Mouse (Mus musculus): ENCODE measurements around the gene Nfatc2. TPM values are rescaled to one million over a fixed set of nuclear protein-coding genes. Genes with fewer than 3 reads are reported as not detected.

Gene Nfatc2
- 10 to 100 TPM; 18.6 to 20.5 TPM for total RNA-seq (2021)
- long read RNA-seq, transcript Nfatc2-203 (7 exons, 2,727 nt), result major isoform, 10 of 16 reads
- long read RNA-seq, partial matches to known transcripts, result 2 of 16 reads
- long read RNA-seq, other reads (novel, unspliced or antisense), result 3 of 16 reads

DNA sequence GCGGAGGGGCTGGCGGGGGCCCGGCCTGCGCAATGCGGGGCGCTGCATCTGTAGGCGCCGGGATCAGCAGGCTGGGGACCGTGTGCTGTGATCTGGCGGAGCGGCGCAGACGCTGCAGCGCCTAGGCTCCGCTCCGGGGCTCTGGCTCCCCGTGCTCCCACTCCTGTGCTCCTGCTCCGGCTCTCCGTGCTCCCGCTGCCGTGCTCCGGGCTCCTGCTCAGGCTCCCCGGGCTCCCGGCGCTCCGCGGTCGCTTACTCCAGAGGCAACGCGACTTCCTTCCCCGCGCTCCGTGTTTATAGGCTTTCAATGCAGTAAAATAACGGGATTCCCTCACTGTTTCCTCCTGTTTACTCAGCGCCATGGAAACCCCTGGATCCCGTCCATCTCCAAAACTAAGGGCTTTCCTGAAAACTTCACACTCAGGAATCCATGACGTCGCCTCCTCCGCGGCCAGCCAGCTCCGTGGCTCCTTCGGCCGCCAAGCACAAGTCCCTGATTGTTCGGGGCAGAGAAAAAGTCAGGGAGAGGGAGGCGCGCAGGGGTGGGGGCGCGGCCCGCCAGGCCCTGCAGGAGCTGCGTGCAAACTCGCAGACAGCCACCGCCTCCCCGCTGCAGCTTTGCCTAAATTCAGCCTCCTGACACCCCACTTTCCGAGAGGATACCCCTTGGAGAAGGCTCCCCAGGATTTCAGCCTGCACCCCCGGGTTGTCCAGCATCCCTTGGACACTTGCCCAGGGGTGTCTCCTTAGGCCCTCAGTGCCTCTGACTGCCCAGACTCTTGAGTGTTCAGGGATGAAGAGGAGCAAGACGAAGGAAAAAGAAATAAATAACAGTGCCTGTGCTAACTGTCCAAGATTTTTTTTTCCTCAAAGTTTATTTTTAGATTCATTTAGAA is at the start of gene Nfatc2:
Nfatc2 (minus strand) TSS at position 167 of the 896 bp plus-strand sequence.
- peak; percentile 78 to 83 for DNase-seq (ENCODE audit: low spot score in 2 of 2)

DNA sequence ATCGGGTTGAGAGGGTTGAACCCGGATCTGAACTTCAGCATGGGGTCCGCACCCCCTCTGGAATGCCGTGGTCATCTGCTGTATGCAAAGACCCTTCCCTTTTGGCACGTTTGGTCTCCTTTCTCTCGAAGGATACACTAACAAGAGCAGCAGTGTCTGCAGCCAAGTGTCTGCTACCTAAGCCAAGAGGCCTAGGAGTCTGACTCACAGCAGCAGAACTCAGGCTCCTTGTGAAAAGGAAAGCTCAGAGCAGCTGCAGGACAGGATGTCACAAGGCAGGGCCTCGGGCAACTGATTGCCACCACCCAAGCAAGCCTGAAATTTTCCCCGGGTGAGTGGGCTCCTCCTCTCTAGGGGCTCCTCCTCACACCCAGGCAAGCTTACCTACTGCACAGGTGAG is 46.7 kb upstream of the Nfatc2 start:
- no peak for DNase-seq (ENCODE audit: low spot score in 2 of 2)

DNA sequence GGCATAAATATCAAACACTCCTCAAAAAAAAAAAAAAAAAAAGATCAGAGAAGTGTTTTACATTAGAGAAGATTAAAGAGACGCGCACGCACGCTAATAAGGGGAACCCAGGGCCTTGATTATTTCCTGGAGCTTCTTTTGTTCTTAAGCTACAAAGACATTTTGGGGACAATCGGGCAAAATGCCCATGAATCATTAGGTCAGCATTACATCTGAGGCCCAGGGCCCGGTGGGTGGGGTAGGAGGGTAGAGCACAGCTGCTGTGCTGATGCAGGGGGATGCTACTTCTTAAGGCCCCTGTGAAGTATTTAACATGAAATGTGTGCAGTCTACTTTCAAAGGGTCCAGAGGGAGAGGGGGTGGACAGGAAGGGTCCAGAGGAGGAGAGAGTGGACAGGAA is 43.4 kb upstream of the Nfatc2 start:
- DNase-seq (ENCODE audit: low spot score in 2 of 2), result no peak

DNA sequence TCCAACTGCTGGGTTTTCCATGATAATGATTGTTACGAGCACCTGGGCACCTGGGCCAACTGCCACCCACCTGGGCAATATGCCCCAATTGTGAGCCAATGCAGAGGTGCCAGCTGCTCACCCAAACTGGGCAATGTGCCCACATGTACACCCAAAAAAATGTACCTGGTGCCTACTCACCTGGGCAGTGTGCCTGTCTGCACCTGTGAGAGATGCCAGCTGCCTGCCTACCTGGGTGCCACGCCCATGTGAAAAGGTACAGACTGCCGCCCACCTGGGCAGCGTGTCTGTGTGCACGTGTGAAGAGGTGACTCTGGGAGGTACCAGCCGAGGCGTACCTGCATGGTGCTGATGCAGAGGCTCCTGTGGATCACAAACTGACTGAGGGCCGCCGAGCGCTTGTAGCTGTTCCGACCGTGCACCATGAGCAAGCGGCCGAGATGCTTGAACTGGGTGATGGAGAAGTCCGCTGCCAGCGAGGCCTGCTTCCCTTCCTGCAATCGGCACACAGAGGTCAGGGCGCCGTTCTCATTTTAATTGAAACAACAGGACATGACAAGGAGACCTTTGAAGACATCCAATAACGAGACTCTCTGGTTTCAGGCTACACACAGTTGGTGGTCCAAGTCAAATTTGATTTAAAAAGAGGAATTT is 42.2 kb upstream of the Nfatc2 start:
- DNase-seq (ENCODE audit: low spot score in 2 of 2), result no peak

DNA sequence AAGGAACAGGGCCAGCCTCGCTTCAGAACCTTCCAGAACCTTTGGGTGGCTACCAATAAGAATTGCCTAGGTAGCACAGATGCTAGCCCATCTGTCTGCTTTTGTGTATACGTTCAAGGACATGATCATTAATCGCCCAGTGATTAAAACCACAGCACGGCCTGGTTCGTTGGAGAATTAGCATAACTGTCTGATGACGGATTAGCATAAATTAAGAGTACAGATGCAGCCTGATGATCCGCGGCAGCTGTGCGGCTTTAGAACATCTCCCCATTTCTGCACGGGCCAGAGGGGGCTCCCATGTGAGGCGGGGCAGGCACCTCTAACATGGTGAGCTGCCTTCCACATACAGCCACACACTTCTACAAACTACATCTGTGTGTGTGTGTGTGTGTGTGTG is 40.7 kb upstream of the Nfatc2 start:
- DNase-seq (ENCODE audit: low spot score in 2 of 2), result no peak

DNA sequence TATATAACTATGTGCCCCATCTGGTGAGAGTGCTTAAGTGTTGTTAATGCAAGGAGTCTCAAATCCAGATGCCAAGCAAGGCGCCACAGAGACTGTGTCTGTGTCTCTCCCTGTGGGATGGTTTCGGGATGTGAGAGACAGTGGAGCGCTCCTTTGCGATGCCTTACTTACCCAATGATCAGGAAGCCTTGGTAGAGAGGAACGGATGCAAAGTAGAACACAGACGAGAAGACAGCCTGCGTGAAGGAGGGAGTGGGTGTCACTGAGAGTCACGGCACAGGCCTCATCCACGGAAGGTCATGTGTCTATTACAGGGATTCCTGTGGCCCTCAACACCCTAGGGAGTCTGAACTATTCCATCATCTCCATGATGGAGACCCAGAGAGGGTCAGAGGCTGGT is 39.0 kb upstream of the Nfatc2 start:
- no peak for DNase-seq (ENCODE audit: low spot score in 2 of 2)

DNA sequence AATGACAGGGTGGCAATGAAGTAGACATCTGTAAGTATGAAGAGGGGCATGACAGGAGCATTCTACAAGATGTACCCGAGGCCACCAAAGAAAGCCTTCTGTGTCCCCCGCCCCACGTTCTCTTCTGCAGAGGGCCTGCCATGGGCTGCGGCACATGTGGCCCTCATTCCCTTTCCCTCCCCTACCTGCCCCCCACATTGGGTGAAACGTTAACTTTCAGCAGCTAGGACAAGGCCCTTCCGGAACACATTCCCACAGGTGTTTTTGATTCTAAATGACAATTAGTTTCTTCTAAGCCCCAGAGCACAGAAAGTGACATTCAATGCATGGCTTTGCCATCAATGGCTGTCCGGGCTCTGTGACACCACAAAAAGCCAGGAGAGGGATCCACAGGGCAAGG is 33.4 kb upstream of the Nfatc2 start:
- no peak for DNase-seq (ENCODE audit: low spot score in 2 of 2)

DNA sequence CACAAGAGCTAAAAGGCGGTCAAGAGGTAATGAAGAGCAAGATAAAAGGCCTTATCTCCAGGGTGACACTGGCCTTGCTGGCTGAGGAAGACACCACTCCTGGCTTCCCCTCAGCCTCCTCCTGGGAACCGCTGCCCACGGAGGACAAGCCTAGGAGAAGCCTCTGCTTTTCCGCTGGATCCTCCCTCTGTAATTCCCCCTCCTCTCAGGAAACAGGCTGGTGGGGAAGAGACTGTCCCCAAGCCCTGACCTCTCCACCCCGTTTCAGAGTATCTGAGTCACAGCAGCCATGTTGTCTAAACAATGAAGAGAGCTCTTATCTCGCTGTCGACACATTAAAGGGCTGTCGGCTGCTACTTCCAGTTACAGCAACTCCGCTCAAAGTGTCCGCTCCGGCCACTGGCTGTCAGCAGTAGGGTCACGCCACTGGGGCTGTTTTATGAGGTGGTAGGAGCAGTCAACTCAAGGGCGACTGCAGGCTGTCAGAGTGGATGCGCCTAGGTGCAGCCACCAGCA is 31.9 kb upstream of the Nfatc2 start:
- no peak for DNase-seq (ENCODE audit: low spot score in 2 of 2)

DNA sequence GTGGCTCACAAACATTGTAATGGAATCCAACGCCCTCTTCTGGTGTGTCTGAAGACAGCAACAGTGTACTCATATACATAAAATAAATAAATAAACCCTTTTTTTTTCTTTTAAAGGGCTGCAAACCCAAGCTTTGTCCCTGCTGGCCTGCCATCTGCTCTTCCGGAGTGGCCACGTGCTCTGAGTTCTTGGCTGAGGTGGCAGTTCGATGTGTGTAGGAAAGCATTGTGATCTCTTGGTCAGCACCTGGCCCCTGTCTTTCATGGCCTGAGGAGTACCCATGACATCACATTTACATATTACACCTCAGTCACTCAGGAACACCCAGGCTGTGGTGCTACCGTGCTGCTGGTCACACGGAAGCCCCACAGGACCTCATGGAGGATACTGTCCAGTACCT is 31.1 kb upstream of the Nfatc2 start:
- no peak for DNase-seq (ENCODE audit: low spot score in 2 of 2)

DNA sequence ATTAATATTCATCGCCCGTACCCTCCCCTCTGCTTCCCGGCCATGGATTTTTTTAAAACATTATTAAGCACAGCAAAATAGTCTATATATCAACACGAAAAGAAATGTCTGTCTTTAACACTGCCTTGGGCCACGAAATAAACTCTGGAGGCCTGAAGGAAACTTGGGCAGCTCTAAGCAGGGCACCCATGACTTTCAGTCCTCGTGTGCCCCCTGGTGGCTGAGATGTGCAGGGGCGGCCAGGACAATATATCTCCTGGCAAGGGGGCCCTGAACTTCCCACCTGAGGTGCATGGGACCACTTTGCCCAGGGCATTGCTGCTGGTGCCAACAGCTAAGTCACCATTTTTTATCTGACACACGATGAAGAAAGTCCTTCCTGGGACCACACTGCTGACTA is 27.3 kb upstream of the Nfatc2 start:
- peak; percentile 86 to 89 for DNase-seq (ENCODE audit: low spot score in 2 of 2)

DNA sequence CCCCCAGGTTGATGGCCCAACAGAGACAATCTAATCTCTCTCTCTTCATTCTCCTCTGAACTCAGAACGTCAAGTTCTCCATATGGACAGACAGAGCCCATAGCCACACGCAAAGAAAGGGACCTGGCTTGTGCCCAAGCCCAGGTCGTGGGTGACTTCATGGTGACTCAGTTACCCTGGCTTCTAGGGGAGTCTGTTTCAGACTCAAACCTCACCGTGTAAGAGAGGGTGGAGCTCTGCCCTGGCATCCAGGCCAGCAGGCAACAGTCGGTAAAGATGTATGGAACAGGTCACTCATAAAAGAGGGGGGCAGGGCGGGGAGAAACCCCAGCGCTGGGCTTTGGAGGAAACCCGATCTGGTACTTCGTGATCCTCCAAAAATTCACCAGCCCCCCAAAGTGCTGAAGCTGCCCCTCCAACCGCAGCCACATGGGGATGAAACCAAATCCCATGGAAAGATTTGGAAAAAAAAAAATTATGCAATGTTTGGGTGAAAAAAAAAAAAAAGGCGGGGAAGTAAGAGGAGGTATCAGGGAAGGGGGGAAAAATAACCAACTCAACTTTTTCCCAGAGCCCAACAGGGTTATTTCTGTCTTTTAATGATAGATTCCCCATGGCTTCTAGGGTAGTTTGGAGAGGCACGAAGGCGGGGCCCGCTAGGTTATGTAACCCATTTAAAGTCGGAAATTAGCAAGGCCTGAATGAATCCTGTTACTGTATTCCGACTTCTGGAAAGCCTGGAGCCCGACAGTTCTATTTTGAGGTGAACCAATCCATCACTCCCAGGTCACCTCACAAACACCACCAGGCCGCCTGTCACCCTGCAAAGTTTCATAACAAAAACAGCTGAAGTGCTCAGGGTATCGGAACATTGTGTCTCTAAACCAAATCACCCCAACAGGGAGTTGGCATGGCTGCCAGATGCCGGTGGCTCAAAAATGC is 26.6 kb upstream of the Nfatc2 start:
- DNase-seq (ENCODE audit: low spot score in 2 of 2), result no peak

DNA sequence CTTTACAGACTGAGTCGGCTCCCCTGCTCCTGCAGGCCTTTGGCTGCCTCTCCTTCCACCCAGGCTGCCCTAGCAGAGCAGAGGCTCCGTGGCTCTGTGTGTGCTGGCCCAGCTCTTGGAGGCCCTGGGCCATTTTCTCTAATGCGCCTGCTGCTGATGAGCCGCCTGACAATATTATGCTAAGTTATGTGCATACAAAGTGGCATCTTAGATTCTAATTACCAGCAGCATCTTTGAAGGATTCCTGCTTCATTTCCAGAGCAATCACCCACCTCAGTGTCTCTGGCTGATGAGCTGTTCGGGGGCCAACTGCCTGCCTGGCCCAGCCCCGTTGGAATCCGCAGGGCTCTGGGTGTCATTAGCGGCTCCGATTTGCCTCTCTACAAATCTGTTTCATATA is 24.9 kb upstream of the Nfatc2 start:
- DNase-seq (ENCODE audit: low spot score in 2 of 2), result no peak

DNA sequence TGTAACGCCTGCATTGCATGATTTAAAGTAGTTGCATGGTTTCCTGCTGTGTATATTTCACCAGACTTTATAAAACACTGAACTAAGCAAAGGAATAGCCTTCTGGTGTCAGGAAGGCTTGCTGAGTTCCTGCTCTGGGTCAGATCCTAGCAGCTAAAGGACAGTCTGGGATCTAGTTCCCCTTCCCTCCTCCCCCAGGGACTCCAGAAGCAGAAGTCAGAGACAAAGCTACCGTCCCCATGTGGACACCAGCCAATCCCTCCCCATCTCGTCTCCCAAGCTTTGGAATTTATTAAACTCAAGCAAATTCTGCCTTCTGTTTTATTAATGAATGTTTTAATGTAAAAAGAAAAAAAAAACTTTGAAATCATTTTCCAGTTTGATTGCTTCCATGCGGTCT is 23.6 kb upstream of the Nfatc2 start:
- no peak for DNase-seq (ENCODE audit: low spot score in 2 of 2)

DNA sequence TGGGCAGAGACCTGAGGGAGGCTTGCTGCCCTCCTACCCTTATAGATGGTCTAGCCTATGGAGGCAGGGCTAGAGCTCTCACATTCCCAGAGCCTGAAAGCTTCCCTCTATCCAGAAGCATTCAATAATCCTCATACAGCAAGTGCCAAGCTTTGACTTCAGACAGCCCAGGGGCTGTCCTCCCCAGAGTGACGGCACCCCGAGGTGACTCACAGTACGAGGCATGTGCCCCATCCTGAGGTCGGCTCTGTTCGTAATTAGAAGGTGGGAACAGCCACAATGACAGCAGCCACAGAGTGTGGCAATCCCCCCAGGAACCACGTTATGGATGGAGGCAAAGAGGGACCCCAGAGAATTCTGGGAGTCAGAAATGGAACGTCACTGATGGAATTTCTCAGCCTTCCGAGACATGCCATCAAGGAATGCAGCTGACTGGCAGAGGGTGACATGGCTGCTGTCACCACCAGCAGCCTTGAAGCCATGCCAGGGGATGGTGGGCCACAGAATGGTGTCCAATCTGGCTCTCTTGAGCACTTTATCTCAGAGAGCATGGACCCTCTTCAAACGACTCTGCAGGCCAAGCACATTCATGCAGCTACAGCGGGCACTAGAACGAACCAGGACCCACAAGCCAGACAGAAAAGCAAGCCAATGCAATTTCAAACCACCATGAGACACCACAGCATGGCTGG is 19.8 kb upstream of the Nfatc2 start:
- no peak for DNase-seq (ENCODE audit: low spot score in 2 of 2)

DNA sequence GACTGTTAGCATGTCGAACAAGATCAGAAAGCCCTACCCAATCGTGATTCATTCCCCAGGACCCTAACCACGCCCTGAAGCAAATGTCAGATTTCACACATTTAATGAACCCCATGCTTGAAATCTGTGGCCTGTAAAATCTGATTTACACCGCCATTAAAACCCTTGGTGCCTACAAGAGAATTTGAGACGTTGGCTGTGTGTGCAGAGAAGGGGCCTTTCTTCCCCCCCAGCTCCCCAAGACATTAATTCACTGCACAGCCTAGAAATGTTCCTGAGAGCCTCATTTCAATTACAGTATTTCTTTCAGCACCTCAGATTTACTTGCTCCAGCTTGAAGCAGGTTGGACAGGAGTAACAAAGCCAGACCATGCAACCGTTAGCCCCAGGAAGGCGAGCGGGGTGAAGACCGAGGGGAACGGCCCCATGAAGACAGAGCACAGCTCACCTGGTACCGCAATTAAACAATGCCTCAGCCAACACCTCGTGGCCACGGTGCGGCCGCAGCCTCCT is 16.8 kb upstream of the Nfatc2 start:
- no peak for DNase-seq (ENCODE audit: low spot score in 2 of 2)

DNA sequence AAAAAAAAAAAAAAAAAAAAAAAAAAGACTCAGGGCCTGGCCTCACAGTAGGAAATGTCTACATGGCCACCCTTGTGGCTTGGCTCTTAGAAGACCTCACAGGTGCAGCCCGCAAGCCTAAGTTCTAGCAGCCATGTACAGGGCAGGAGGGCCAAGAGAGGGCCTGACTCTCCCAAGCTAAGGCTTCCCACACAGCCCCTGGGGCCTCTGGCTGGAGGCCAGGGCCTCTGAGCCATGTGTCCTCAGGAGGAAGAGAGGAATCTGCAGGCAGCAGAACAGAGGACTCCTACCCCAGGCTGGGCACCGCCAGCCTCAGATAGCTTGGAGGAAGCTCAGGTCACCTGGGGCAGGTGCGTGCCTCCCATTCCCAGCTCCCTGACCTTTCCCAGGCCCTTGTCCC is 13.7 kb upstream of the Nfatc2 start:
- DNase-seq (ENCODE audit: low spot score in 2 of 2), result no peak

DNA sequence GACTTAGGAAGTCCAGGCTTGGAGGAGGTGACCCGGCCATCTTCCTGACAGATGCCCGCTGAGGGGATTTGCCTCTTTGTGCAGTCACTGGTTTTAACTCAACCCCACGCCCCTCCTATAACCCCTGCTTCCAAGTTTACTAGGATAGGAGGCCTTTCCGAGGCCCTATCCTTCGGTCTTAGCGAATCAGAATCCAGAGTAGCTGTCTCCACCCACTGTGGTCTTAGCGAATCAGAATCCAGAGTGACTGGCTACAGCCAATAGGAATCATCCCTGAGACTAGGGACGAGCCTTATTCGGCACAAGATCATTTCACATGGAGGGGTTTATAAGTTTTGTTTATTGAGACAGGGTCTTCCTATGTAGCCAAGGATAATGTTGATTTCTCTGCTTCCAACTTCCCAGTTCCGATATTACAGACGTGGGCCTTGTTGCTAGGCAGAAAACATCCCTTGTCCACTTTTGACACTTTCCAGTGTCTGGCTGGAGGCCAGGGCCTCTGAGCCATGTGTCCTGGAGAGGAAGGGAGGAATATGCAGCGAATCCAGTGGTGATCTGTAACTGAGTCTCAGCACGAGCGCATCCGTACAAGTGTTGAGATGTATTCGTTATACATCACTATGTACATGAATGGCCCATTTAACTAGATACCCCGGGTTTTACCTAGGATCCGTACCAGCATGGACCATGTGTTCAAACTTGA is 12.9 kb upstream of the Nfatc2 start:
- DNase-seq (ENCODE audit: low spot score in 2 of 2), result no peak

DNA sequence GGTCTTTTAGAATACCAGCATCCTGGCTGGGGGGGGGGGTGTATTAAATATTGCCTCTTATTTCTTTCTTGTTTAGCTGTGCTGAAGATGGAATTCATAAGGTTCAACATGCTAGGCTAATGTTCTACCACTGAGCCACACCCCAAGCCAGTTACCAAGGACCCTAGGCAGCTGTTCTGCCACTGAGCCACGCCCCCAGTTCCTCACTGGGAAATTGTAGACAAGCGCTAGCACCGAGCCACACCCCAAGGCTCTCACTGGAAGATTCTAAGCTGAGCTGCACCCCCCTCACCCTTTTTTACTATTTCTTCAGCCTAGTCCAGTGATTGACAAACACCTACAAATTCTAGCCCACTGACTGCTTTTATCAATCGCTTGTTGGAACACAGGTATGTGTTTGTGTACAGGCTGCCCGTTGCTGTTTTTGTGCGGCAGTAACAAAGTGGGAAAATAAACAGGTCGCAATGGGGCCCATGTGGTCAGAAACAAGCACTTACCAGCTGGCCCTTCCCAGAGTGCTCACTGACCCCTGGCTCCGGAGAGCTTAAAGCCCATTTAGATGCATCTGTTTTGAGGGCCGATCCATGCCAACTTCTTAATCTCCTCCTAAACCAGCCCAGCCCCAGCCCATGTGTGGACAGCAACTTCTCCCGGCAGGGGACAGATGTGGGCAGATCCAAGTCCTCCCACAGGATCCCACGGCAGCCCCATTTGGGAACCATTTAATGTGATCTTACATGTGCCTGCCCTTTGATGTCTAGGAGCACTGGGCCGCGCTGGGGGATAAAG is 11.8 kb upstream of the Nfatc2 start:
- no peak for DNase-seq (ENCODE audit: low spot score in 2 of 2)

DNA sequence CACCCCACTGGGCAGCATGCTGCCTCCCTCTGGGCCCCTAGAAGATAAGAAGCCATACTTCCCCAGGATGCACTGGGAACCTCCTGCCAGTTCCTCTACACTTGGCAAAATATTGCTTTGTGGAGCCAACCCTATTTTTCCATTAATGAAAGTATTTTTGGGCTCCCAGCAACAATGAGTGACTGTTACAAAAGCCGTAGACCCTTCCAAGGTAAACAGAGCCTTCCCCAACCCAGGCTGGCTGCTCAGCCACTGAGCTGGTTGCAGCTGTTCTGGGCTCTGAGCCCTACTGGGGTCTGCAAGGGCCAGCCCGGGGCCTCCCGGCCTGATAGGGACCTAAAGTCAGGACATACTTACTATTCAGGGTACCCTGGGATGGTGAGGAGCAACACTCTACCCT is 9.5 kb upstream of the Nfatc2 start:
- DNase-seq (ENCODE audit: low spot score in 2 of 2), result no peak

Measured in layer of hippocampus, postnatal 10 days (tissue).